ENCODE assay signal across 25 mouse cellular contexts in the genomic region with DNA sequence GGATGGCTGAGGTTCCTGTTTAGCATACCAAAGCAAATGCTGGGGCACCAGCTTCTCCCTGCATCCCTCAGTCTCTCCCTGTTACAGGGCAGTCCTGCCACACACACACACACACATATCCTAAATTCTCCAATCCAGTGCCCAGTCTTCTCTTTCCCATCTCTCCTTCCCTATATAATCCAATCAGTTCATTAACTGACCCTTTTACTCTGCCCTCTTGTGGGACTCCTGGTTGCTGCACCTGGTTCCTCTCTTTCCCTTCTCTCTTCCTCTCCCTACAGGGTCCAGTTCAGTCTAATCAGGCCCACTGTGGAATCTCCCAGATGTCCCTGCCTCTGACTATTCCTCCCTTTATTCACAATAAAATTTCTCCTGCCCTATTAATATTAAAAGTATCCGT.
A peak's percentile ranks its signal among the peaks of the same experiment; 100 is the strongest.
DNase-seq lines count a peak whose midpoint lies in the region; ATAC-seq and TF ChIP-seq lines count a peak whose summit lies in the region.
"Had no signal": no experiment of that assay in that cellular context is flagged by ENCODE, and none has a peak within 500 bp of the region (broad histone marks: within the 10 kb centered on the region; RNA-seq: fewer than 3 reads in every experiment).

No protein-coding gene starts in this region.

- H3K27me3 ChIP-seq in intestine, postnatal 0 days (replicated peaks; ENCODE audit: control insufficient read depth, insufficient read depth, low read length), result no peaks in the 10 kb centered on the region
- H3K27me3 ChIP-seq in intestine, embryonic 15.5 days (replicated peaks), result no peaks in the 10 kb centered on the region
- H3K27me3 ChIP-seq in midbrain, postnatal 0 days (ENCODE audit: insufficient read depth, low read length), result no peaks in the 10 kb centered on the region
- H3K27me3 ChIP-seq in midbrain, embryonic 14.5 days (ENCODE audit: control insufficient read depth, insufficient read depth, low read length), result no peaks in the 10 kb centered on the region
- H3K27me3 ChIP-seq: embryonic facial prominence, embryonic 15.5 days; heart, embryonic 12.5 days; limb, embryonic 13.5 days; liver, embryonic 12.5 days; megakaryocyte, embryonic 14.5 days had no signal

- no peak overlapping the region for H3K9ac ChIP-seq in intestine, postnatal 0 days (ENCODE audit: low read depth, low read length)
- no peak overlapping the region for H3K9ac ChIP-seq in intestine, embryonic 15.5 days
- no peak overlapping the region for H3K9ac ChIP-seq in midbrain, postnatal 0 days (replicated peaks; ENCODE audit: low read length, poor library complexity, severe bottlenecking)
- no peak overlapping the region for H3K9ac ChIP-seq in midbrain, embryonic 14.5 days (replicated peaks; ENCODE audit: low read length)
- H3K9ac ChIP-seq: embryonic facial prominence, embryonic 15.5 days; heart, embryonic 12.5 days; limb, embryonic 13.5 days; liver, embryonic 12.5 days had no signal

- TF ChIP-seq CTCF in intestine, postnatal 0 days (IDR thresholded peaks at IDR 0.05; ENCODE audit: low read depth), result peak; percentile 16; the same call in 1 of the 2 replicates
- 0 out of 2 replicates have a peak, but pooled peaks have one; percentile 3 for TF ChIP-seq CTCF in midbrain, postnatal 0 days (IDR thresholded peaks at IDR 0.05)

- H3K27ac ChIP-seq in intestine, postnatal 0 days (ENCODE audit: low read depth, low read length), result no peak overlapping the region
- H3K27ac ChIP-seq in intestine, embryonic 15.5 days, result no peak overlapping the region
- H3K27ac ChIP-seq in midbrain, postnatal 0 days (ENCODE audit: low read depth, low read length), result no peak overlapping the region
- H3K27ac ChIP-seq in midbrain, embryonic 14.5 days (replicated peaks; ENCODE audit: low read depth, low read length), result no peak overlapping the region
- H3K27ac ChIP-seq: embryonic facial prominence, embryonic 15.5 days; hindbrain, embryonic 10.5 days; limb, embryonic 13.5 days; liver, embryonic 12.5 days had no signal

- no peak overlapping the region for H3K4me3 ChIP-seq in intestine, postnatal 0 days (ENCODE audit: low read depth, low read length)
- no peak overlapping the region for H3K4me3 ChIP-seq in intestine, embryonic 15.5 days (replicated peaks)
- H3K4me3 ChIP-seq in midbrain, postnatal 0 days (ENCODE audit: low read depth, low read length), result no peak overlapping the region
- no peak overlapping the region for H3K4me3 ChIP-seq in midbrain, embryonic 14.5 days (replicated peaks; ENCODE audit: low read depth, low read length)
- H3K4me3 ChIP-seq: embryonic facial prominence, embryonic 15.5 days; heart, embryonic 12.5 days; hindbrain, embryonic 10.5 days; limb, embryonic 13.5 days; liver, embryonic 12.5 days; megakaryocyte, embryonic 14.5 days had no signal

- H3K36me3 ChIP-seq in intestine, postnatal 0 days (ENCODE audit: control insufficient read depth, insufficient read depth), result no peaks in the 10 kb centered on the region
- no peaks in the 10 kb centered on the region for H3K36me3 ChIP-seq in intestine, embryonic 15.5 days
- H3K36me3 ChIP-seq in midbrain, postnatal 0 days (ENCODE audit: insufficient read depth, low read length), result no peaks in the 10 kb centered on the region
- no peaks in the 10 kb centered on the region for H3K36me3 ChIP-seq in midbrain, embryonic 14.5 days (ENCODE audit: control insufficient read depth, insufficient read depth, low read length)
- H3K36me3 ChIP-seq: embryonic facial prominence, embryonic 15.5 days; heart, embryonic 12.5 days; hindbrain, embryonic 10.5 days; limb, embryonic 13.5 days; liver, embryonic 12.5 days had no signal

- H3K9me3 ChIP-seq in intestine, postnatal 0 days (ENCODE audit: control insufficient read depth), result no peaks in the 10 kb centered on the region
- H3K9me3 ChIP-seq in intestine, embryonic 15.5 days, result no peaks in the 10 kb centered on the region
- H3K9me3 ChIP-seq in midbrain, postnatal 0 days (ENCODE audit: low read length), result no peaks in the 10 kb centered on the region
- no peaks in the 10 kb centered on the region for H3K9me3 ChIP-seq in midbrain, embryonic 14.5 days (ENCODE audit: control insufficient read depth, low read length)
- H3K9me3 ChIP-seq: embryonic facial prominence, embryonic 15.5 days; heart, embryonic 12.5 days; hindbrain, embryonic 10.5 days; limb, embryonic 13.5 days; liver, embryonic 12.5 days; megakaryocyte, embryonic 14.5 days had no signal

- no peak for DNase-seq in midbrain, postnatal 0 days (ENCODE audit: low spot score)
- DNase-seq in midbrain, embryonic 14.5 days, result no peak
- no peak for DNase-seq in kidney, postnatal 14 days
- no peak for DNase-seq in c-Kit-positive CD71-positive TER-119-positive erythroid progenitor cells, embryonic 14.5 days (ENCODE audit: low spot score)
- DNase-seq: adrenal gland, postnatal 36 days; cerebellum, adult 2 months; cerebellum, postnatal 25 days; gastrocnemius, postnatal 10 days; heart, adult 11 months; heart, postnatal 10 days; kidney, adult 18-20 months; layer of hippocampus, postnatal 36 days; lung, adult 18-20 months; thymus, postnatal 14 days had no signal

- 37% methylated on average over 1 of the region's 1 CpGs for WGBS in intestine, postnatal 0 days
- 62% methylated on average over 1 of the region's 1 CpGs for WGBS in intestine, embryonic 15.5 days
- WGBS in midbrain, postnatal 0 days, result 61% methylated on average over 1 of the region's 1 CpGs
- WGBS in midbrain, embryonic 14.5 days, result 60% methylated on average over 1 of the region's 1 CpGs

- H3K4me1 ChIP-seq in intestine, postnatal 0 days (replicated peaks; ENCODE audit: control insufficient read depth, insufficient read depth, low read length), result no peaks in the 10 kb centered on the region
- no peaks in the 10 kb centered on the region for H3K4me1 ChIP-seq in intestine, embryonic 15.5 days (replicated peaks)
- H3K4me1 ChIP-seq in midbrain, postnatal 0 days (ENCODE audit: insufficient read depth, low read length), result no peaks in the 10 kb centered on the region
- no peaks in the 10 kb centered on the region for H3K4me1 ChIP-seq in midbrain, embryonic 14.5 days (ENCODE audit: control insufficient read depth, insufficient read depth, low read length)
- H3K4me1 ChIP-seq: embryonic facial prominence, embryonic 15.5 days; heart, embryonic 12.5 days; hindbrain, embryonic 10.5 days; limb, embryonic 13.5 days; liver, embryonic 12.5 days; megakaryocyte, embryonic 14.5 days had no signal

- no peak overlapping the region for H3K4me2 ChIP-seq in intestine, postnatal 0 days (replicated peaks; ENCODE audit: low read depth)
- H3K4me2 ChIP-seq in intestine, embryonic 15.5 days (replicated peaks), result no peak overlapping the region
- H3K4me2 ChIP-seq in midbrain, postnatal 0 days (ENCODE audit: low read depth, low read length, poor library complexity, severe bottlenecking), result no peak overlapping the region
- H3K4me2 ChIP-seq in midbrain, embryonic 14.5 days (ENCODE audit: low read length), result no peak overlapping the region
- H3K4me2 ChIP-seq: embryonic facial prominence, embryonic 15.5 days; heart, embryonic 12.5 days; limb, embryonic 13.5 days; liver, embryonic 12.5 days had no signal

- no peak for ATAC-seq in intestine, postnatal 0 days
- no peak for ATAC-seq in intestine, embryonic 15.5 days
- ATAC-seq in midbrain, postnatal 0 days (ENCODE audit: low FRiP score), result no peak
- no peak for ATAC-seq in midbrain, embryonic 14.5 days (ENCODE audit: low FRiP score, low TSS enrichment)
- ATAC-seq in granulocyte monocyte progenitor cell, adult 5-6 weeks (replicated peaks; ENCODE audit: poor library complexity, severe bottlenecking), result 0 out of 2 replicates have a peak, but pooled peaks have one; percentile 37
- ATAC-seq: CD4-positive, CD25-positive, alpha-beta regulatory T cell, adult 4 months; forebrain, embryonic 14.5 days; liver, embryonic 12.5 days had no signal
